Mouse (Mus musculus) liver, postnatal 0 days (tissue): Measurements from ENCODE around the gene Zfp777.

ENCODE experiments used
- CTCF ChIP-seq: sonication (generic); IDR thresholded peaks from 2 replicates; pipeline ENCODE4 v1.5.1; 2016; ENCODE audit warnings: antibody characterized with exemption, low read depth
- EP300 ChIP-seq: IDR thresholded peaks from 2 replicates; pipeline ENCODE4 v1.6.1; 2016; ENCODE audit warnings: antibody characterized with exemption, low read depth, mild to moderate bottlenecking

DNA sequence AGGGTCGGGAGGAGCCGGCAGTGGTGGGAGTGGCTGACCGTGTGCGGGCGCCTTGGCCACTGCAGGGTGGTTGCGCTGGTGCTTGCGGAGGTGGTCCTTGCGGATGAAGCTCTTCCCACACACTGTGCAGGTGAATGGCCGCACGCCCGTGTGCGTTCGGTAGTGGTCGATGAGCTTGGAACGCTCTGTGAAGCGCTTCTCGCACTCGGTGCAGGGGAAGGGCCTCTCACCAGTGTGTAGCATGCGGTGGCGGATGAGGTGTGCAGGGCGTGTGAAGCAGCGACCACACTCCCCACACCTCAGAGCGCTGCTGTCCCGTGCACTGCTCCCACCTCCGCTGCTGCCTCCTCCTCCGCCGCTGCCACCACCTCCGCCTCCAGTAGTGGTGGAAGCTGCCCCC lies 15.2 kb upstream of the Zfp777 start:
- TF ChIP-seq CTCF (no peak), EP300 (no peak)
